Mouse (Mus musculus) ES-Bruce4 (cell line): ENCODE results near the gene Gstp3. TPM values are rescaled to one million over a fixed set of nuclear protein-coding genes. Genes with fewer than 3 reads are reported as not detected.

Experiments used
- H3K27ac ChIP-seq: 2 replicates; pipeline ENCODE4 v1.5.1; 2012; ENCODE audit warnings: low read length, inconsistent platforms; ENCODE audit not compliant: insufficient read depth
- H3K27me3 ChIP-seq: 2 replicates; pipeline ENCODE4 v1.6.1; 2012; ENCODE audit warnings: mild to moderate bottlenecking, low read length, inconsistent platforms; ENCODE audit not compliant: control insufficient read depth, poor library complexity, insufficient read depth, severe bottlenecking
- H3K36me3 ChIP-seq: 2 replicates; pipeline ENCODE4 v1.6.1; 2012; ENCODE audit warnings: inconsistent platforms, mild to moderate bottlenecking, low read length, moderate library complexity; ENCODE audit not compliant: control insufficient read depth, poor library complexity, insufficient read depth, severe bottlenecking
- H3K4me1 ChIP-seq: one replicate; pipeline ENCODE4 v1.8.1; 2011; ENCODE audit warnings: low read length; ENCODE audit not compliant: control insufficient read depth, insufficient read depth
- H3K4me3 ChIP-seq: 2 replicates; pipeline ENCODE4 v1.5.1; 2011; ENCODE audit warnings: low read depth, mild to moderate bottlenecking, low read length
- H3K9ac ChIP-seq: 2 replicates; pipeline ENCODE4 v1.6.1; 2012; ENCODE audit warnings: low read depth, mild to moderate bottlenecking, inconsistent platforms; ENCODE audit not compliant: poor library complexity, severe bottlenecking
- H3K9me3 ChIP-seq: replicated peaks from 2 replicates; pipeline ENCODE4 v1.6.1; 2012; ENCODE audit warnings: mild to moderate bottlenecking, low read length, inconsistent platforms; ENCODE audit not compliant: control insufficient read depth, poor library complexity, insufficient read depth, severe bottlenecking
- CTCF ChIP-seq: IDR thresholded peaks from one replicate; pipeline ENCODE4 v1.8.1; 2011; ENCODE audit warnings: low read depth, low read length
- EP300 ChIP-seq: IDR thresholded peaks from 2 replicates; pipeline ENCODE4 v1.6.1; 2011; ENCODE audit warnings: low read depth, low read length; ENCODE audit not compliant: insufficient read depth
- POLR2A ChIP-seq: IDR thresholded peaks from one replicate; pipeline ENCODE4 v1.8.1; 2011; ENCODE audit warnings: low read length; ENCODE audit not compliant: insufficient read depth
- polyA plus RNA-seq: library from polyadenylated mRNA; stranded (reverse); fragments of >200 nt; gene quantifications from 2 replicates; pipeline ENCODE4 v1.2.4, GENCODE M21; 2011; ENCODE audit warnings: low read depth; ENCODE audit not compliant: missing spikeins, insufficient read depth, insufficient read length

Gene Gstp3
- polyA plus RNA-seq, 1 experiment = 0.91 TPM

DNA sequence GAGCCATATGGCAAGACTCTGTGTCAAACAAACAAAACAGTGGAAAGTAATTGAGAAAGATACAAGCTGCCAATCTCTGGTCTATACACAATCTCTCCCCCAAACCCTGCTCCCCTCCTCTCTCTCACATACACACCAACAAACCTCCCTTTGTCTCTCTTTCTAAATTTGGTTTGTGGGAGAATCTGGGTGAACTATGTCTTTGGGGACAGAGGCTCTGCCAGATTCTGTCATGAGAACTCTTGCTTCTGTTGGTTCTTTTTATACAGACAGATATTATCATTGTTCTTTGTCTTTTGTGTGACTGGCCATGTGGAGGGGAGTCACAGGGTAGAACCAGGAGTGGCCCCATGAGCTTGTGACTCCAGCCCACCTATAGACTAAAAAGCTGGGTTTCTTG is 31.8 kb downstream of the Gstp3 start:
- Histone ChIP-seq H3K27ac (no peak overlapping the region), H3K9ac (no peak overlapping the region), H3K27me3 (no peaks in the 10 kb centered on the region), H3K4me1 (no peaks in the 10 kb centered on the region), H3K4me3 (no peak overlapping the region), H3K36me3 (no peaks in the 10 kb centered on the region), H3K9me3 (peaks cover 4% of the 10 kb centered on the region; the same call in 1 of the 2 replicates)
- TF ChIP-seq POLR2A (no peak), EP300 (no peak), CTCF (no peak)

DNA sequence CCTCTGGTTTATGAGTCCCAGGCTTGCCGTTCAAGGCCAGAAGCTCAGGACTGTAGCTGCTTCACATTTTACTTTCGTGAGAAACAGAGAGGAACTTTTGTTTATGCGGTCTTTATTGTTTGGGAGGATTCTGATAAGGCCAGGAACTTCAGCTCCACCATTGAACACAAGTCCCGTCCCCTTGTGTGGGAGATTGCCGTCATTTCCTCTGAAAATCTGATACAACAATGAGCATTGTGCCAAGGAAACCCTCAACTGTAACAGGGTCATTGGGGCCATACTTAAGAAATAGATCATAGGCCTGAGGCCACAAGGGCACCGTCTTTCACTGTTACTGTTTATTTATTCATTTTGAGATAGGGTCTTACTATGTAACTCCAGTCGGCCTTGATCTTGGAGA is 36.2 kb downstream of the Gstp3 start:
- H3K27me3 ChIP-seq = no peaks in the 10 kb centered on the region
- no peaks in the 10 kb centered on the region for H3K4me1 ChIP-seq
- no peak for TF ChIP-seq EP300
- no peak for TF ChIP-seq POLR2A
- no peak for TF ChIP-seq CTCF

GRCm38 (mm10) chr19:4018743-4019583 is 40.4 kb downstream of the Gstp3 start:
- Histone ChIP-seq H3K4me3 (no peak overlapping the region), H3K27me3 (no peaks in the 10 kb centered on the region), H3K9ac (no peak overlapping the region), H3K36me3 (no peaks in the 10 kb centered on the region), H3K4me1 (no peaks in the 10 kb centered on the region), H3K9me3 (no peaks in the 10 kb centered on the region), H3K27ac (no peak overlapping the region)
- TF ChIP-seq POLR2A (no peak), CTCF (peak; percentile 73)

More for the DNA sequence above, 36.2 kb downstream of the Gstp3 start:
- Histone ChIP-seq H3K36me3 (no peaks in the 10 kb centered on the region), H3K27ac (no peak overlapping the region), H3K4me3 (no peak overlapping the region), H3K9me3 (peaks cover 4% of the 10 kb centered on the region; the same call in 1 of the 2 replicates), H3K9ac (no peak overlapping the region)

DNA sequence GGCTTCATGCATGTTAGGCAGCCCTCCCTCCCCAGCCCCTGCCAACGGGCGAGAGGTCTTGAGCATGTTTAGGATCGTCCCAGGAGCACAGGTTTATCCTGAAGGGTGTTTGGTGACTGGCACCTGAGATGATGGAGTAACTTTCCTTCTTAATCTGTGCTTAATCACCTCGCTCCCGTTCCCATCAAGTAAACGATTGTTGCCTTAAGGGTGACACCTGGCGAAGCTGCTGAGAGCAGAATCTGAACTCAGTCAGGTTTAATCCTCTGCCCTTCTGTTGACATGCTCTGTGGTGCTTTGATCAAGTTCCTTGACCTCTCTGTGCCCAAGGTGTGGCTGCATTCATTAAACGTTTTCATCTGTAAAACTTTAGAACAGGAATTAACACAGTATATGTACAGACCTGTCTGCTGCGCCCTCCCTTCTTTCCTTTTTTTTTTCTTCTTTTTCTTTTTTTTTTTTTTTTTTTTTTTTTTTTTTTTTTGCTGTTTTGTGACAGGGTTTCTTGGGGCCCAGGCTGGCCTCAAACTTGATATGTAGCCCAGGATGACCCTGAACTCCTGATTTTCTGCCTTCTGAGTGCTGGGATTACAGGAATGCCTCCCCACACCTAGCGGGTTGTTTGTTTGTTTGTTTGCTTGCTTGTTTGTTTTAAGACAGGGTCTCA is 41.3 kb downstream of the Gstp3 start:
- no peaks in the 10 kb centered on the region for H3K4me1 ChIP-seq
- no peak overlapping the region for H3K9ac ChIP-seq
- no peak for TF ChIP-seq EP300
- TF ChIP-seq CTCF = no peak
- no peak for TF ChIP-seq POLR2A
- no peaks in the 10 kb centered on the region for H3K27me3 ChIP-seq
- no peaks in the 10 kb centered on the region for H3K36me3 ChIP-seq
- H3K4me3 ChIP-seq = no peak overlapping the region
- H3K27ac ChIP-seq = no peak overlapping the region
- H3K9me3 ChIP-seq = no peaks in the 10 kb centered on the region

DNA sequence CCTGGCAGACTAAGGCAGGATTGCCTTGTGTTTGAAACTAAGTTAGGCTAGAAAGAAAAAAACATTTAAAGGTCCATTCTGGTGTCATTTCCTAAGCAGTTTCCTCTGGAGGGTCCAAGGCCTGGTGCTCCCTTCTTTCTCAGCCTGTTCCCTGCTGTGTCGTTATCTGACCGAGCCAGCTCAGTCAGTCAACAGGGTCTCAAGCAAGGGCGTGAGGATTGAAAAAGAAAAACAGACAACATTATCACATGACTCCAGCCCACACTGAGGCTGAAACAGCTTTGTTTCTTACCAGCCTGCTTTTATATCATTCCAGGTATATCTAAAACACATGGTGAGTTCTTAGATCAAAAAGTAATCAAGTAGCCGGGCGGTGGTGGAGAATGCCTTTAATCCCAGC is 43.7 kb downstream of the Gstp3 start:
- H3K4me3 ChIP-seq = no peak overlapping the region
- no peaks in the 10 kb centered on the region for H3K36me3 ChIP-seq
- H3K4me1 ChIP-seq = no peaks in the 10 kb centered on the region
- no peaks in the 10 kb centered on the region for H3K27me3 ChIP-seq
- no peak overlapping the region for H3K27ac ChIP-seq
- H3K9me3 ChIP-seq = no peaks in the 10 kb centered on the region
- H3K9ac ChIP-seq = no peak overlapping the region
- TF ChIP-seq CTCF = no peak
- TF ChIP-seq EP300 = no peak
- no peak for TF ChIP-seq POLR2A

- H3K27ac ChIP-seq = no peak overlapping the region
- no peak overlapping the region for H3K9ac ChIP-seq
- peaks cover 3% of the 10 kb centered on the region; the same call in 1 of the 2 replicates for H3K36me3 ChIP-seq
- H3K4me3 ChIP-seq = no peak overlapping the region
- TF ChIP-seq EP300 (no peak), CTCF (no peak), POLR2A (no peak)
- H3K4me1 ChIP-seq = no peaks in the 10 kb centered on the region
- no peaks in the 10 kb centered on the region for H3K27me3 ChIP-seq
- no peaks in the 10 kb centered on the region for H3K9me3 ChIP-seq
Measured at GRCm38 (mm10) chr19:4014802-4015201, 44.6 kb downstream of the Gstp3 start.
